Mouse (Mus musculus): ENCODE results near the gene Cacybp. TPM values are rescaled to one million over a fixed set of nuclear protein-coding genes. Genes with fewer than 3 reads are reported as not detected.

The Cacybp gene
- polyA plus RNA-seq, 1 experiment from 2014 or later = 312 TPM

DNA sequence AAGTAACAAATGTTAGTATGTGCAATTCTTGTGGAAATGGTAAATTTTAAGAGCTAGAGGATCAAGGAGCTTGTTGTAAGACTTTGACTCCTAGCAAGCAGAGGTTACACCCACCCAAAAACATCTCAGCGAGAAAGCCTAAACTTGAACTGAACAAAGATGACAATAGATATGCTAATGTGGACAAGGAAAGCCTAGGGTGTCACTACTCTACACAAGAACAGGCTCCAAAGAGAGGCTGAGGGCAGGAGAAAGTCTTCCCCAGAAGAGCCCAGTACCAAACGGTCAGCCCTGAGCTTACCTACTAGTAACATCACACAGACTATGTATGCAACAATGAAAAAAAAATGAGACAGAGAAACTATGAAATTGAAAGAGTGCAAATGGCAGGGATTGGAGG is 2.8 kb downstream of the Cacybp start:
- Histone ChIP-seq H3K4me3 (no peak overlapping the region), H3K27ac (no peak overlapping the region)
- WGBS = 87% methylated on average over 2 of the region's 2 CpGs

GRCm38 (mm10) chr1:160205486-160205885 is 7.2 kb downstream of the Cacybp start:
- Histone ChIP-seq H3K36me3 (peaks cover 87% of the 10 kb centered on the region), H3K27me3 (ENCODE audit: low read depth, poor library complexity, severe bottlenecking) (no peaks in the 10 kb centered on the region), H3K9me3 (replicated peaks) (no peaks in the 10 kb centered on the region), H3K4me1 (peaks cover under 1% of the 10 kb centered on the region), H3K27ac (no peak overlapping the region), H3K4me3 (no peak overlapping the region)
- no peak for DNase-seq (ENCODE audit: low spot score)

More for the DNA sequence above, 2.8 kb downstream of the Cacybp start:
- Histone ChIP-seq H3K4me1 (peaks cover 10% of the 10 kb centered on the region), H3K36me3 (peaks cover 43% of the 10 kb centered on the region), H3K9me3 (replicated peaks) (no peaks in the 10 kb centered on the region), H3K27me3 (ENCODE audit: low read depth, poor library complexity, severe bottlenecking) (no peaks in the 10 kb centered on the region)
- no peak for DNase-seq (ENCODE audit: low spot score)

DNA sequence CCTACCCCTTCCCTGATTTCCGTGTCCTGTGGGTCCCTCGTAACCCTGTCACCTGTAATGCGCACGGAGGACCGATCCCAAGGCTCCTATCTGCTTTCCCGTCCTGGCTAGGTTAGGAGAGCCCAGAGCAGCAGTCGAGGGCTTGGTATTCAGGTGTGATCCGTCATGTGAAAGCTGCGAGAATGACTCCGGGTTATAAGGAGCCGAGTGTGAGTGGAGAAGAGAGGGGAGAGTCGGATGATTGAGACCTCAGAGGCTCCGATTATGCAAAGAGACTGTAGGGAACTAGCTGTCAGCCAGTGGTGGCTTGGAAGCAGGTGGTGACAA is 17.4 kb downstream of the Cacybp start:
- WGBS = under 1% methylated on average over 13 of the region's 13 CpGs
- Histone ChIP-seq H3K4me3 (peak overlapping the region; percentile 92), H3K36me3 (peaks cover 34% of the 10 kb centered on the region), H3K9me3 (replicated peaks) (no peaks in the 10 kb centered on the region), H3K4me1 (peaks cover 7% of the 10 kb centered on the region), H3K27ac (peak overlapping the region; percentile 90), H3K27me3 (ENCODE audit: low read depth, poor library complexity, severe bottlenecking) (no peaks in the 10 kb centered on the region)
- no peak for DNase-seq (ENCODE audit: low spot score)

DNA sequence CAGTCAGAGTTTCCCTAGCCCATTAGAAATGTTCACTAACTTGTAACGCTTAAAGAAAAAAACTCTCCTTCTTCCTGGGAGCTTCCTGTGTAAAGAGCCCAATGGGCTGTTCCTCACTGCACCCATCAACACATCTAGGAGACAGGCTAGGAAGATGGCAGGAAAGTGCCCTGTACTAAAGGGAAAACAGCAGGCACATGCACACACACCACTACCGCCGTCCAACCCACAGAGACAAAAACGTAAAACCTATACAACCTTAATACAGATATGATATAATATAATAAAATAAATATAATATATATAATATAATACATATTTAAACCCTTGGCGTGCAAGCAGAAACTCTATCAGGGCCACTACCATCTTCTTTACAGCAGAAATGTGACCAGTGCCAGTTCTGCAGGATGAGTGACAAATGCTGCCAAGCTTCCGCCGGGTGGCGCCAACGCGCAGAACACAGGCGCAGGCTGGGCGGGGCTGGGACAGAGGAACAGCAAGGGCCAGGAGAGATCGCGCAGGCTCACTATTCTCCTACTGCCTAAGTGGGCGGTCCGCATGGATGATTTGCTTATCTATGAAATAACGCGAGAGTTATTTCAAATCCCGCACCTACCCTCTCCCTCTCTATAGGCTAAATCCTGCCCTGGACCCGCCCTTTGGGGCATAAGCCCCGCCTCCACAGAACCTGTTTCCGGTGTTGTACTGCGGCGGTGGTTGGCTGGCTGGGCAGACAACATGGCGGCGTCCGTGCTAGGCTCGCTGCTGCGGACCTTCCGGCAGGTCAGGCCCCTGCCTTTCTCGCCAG is 17.9 kb downstream of the Cacybp start, which contains the start of gene Mrps14:
Gene Mrps14, plus strand, starts transcription at position 687 of the 808 bp plus-strand sequence.
- no peaks in the 10 kb centered on the region for H3K27me3 ChIP-seq (ENCODE audit: low read depth, poor library complexity, severe bottlenecking)
- peak within 1 kb of the TSS; percentile 92 for H3K4me3 ChIP-seq
- WGBS = 8% methylated on average over 31 of the region's 31 CpGs
- H3K4me1 ChIP-seq = peaks cover 7% of the 10 kb centered on the region
- H3K9me3 ChIP-seq (replicated peaks) = no peaks in the 10 kb centered on the region
- peak; percentile 95 for DNase-seq (ENCODE audit: low spot score)
- peaks cover 29% of the 10 kb centered on the region for H3K36me3 ChIP-seq
- H3K27ac ChIP-seq = peak within 1 kb of the TSS; percentile 90

DNA sequence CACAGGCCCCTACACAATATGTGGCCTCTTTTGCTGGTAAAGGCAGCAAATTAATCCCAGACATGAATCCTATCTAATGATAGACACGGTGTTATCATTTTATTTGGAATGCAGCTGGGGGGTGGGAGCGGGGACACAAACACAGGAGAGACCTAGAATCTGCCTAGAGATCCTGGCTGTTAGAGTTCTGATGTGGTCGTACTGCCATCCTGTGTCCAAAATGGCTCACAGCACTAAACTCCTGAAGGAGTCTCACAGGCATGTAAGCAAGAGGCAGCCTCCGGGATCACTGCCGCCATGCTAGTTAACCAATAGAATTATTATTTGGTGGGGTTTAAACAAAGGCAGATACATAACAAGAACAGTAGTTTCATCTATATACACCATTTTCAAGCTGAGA is 28.2 kb downstream of the Cacybp start:
- no peak overlapping the region for H3K4me3 ChIP-seq
- no peak overlapping the region for H3K27ac ChIP-seq
- H3K27me3 ChIP-seq (ENCODE audit: low read depth, poor library complexity, severe bottlenecking) = no peaks in the 10 kb centered on the region
- 28% methylated on average over 5 of the region's 5 CpGs for WGBS
- H3K36me3 ChIP-seq = no peaks in the 10 kb centered on the region
- peaks cover 6% of the 10 kb centered on the region for H3K4me1 ChIP-seq
- no peaks in the 10 kb centered on the region for H3K9me3 ChIP-seq (replicated peaks)
- peak; percentile 63 for DNase-seq (ENCODE audit: low spot score)

DNA sequence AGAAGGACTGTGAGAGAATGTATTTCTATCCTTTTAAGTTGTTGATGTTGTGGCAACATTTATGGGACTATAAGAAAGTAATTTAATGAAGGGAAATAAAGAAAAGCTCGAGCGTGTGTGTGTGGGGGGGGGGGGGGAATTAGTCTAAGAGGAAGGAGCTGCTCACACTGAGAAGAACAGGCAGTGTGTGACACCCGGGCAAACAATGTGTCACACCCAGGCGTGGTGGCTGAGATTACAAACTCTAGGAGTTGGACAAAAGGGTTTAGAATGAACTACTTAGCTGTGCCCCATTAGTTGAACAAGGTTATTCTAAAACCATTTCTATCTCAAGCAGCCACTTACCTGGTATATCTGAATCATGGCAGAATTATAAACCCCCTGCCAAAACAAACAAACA is 31.5 kb downstream of the Cacybp start:
- H3K36me3 ChIP-seq = no peaks in the 10 kb centered on the region
- 81% methylated on average over 4 of the region's 4 CpGs for WGBS
- H3K9me3 ChIP-seq (replicated peaks) = no peaks in the 10 kb centered on the region
- H3K4me3 ChIP-seq = no peak overlapping the region
- no peak for DNase-seq (ENCODE audit: low spot score)
- H3K27me3 ChIP-seq (ENCODE audit: low read depth, poor library complexity, severe bottlenecking) = no peaks in the 10 kb centered on the region
- no peak overlapping the region for H3K27ac ChIP-seq
- peaks cover 6% of the 10 kb centered on the region for H3K4me1 ChIP-seq

GRCm38 (mm10) chr1:160176903-160177302 is 35.8 kb downstream of the Cacybp start:
- Histone ChIP-seq H3K27me3 (ENCODE audit: low read depth, poor library complexity, severe bottlenecking) (no peaks in the 10 kb centered on the region), H3K27ac (no peak overlapping the region), H3K9me3 (replicated peaks) (no peaks in the 10 kb centered on the region), H3K4me1 (peaks cover 14% of the 10 kb centered on the region), H3K4me3 (no peak overlapping the region), H3K36me3 (no peaks in the 10 kb centered on the region)
- 90% methylated on average over 8 of the region's 8 CpGs for WGBS
- DNase-seq (ENCODE audit: low spot score) = no peak

- 76% methylated on average over 3 of the region's 5 CpGs for WGBS
- DNase-seq (ENCODE audit: low spot score) = no peak
Observed at GRCm38 (mm10) chr1:160166600-160166999, 46.1 kb downstream of the Cacybp start.

GRCm38 (mm10) chr1:160158190-160158589 is 54.5 kb downstream of the Cacybp start:
- Histone ChIP-seq H3K36me3 (no peaks in the 10 kb centered on the region), H3K9me3 (replicated peaks) (no peaks in the 10 kb centered on the region), H3K27ac (no peak overlapping the region), H3K4me3 (no peak overlapping the region), H3K4me1 (no peaks in the 10 kb centered on the region), H3K27me3 (ENCODE audit: low read depth, poor library complexity, severe bottlenecking) (no peaks in the 10 kb centered on the region)
- no peak for DNase-seq (ENCODE audit: low spot score)
- 90% methylated on average over 2 of the region's 2 CpGs for WGBS

More at GRCm38 (mm10) chr1:160166600-160166999, 46.1 kb downstream of the Cacybp start:
- Histone ChIP-seq H3K27me3 (ENCODE audit: low read depth, poor library complexity, severe bottlenecking) (no peaks in the 10 kb centered on the region), H3K36me3 (no peaks in the 10 kb centered on the region), H3K4me1 (peaks cover 3% of the 10 kb centered on the region; the same call in 1 of the 2 replicates), H3K4me3 (no peak overlapping the region), H3K9me3 (replicated peaks) (no peaks in the 10 kb centered on the region), H3K27ac (no peak overlapping the region)

DNA sequence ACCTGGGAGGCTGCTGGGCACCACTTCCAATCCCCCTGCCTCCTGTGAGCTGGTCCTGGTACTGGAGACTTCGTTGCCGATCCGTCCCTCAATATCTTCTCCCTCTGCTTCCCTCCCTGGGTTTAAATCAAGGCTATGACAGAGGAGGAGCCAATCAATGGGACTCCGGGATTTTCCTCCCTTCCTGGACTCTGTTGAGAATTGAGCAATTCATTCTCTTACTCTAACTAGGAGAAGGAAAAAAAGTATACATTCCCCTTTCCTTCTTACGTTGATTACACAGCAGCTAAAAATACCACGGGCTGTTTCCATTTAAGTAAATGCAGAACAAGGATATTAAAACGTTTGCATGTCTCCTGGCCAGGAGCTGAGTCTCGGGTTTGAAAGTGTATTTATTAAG is 59.2 kb downstream of the Cacybp start, which contains the start of gene Tnn:
Gene Tnn, minus strand, starts transcription at position 101 of the 400 bp plus-strand sequence.
- 82% methylated on average over 8 of the region's 8 CpGs for WGBS

More for the DNA sequence above, 59.2 kb downstream of the Cacybp start, which contains the start of gene Tnn:
- Histone ChIP-seq H3K9me3 (replicated peaks) (no peaks in the 10 kb centered on the region), H3K27me3 (ENCODE audit: low read depth, poor library complexity, severe bottlenecking) (no peaks in the 10 kb centered on the region), H3K36me3 (no peaks in the 10 kb centered on the region), H3K27ac (no peak within 1 kb of the TSS), H3K4me1 (no peaks in the 10 kb centered on the region), H3K4me3 (no peak within 1 kb of the TSS)
- no peak for DNase-seq (ENCODE audit: low spot score)

Other genes with a start within 250 kb of the Cacybp start
- 1.2 and 2.8 TPM in 2 replicates for gene 4930523C07Rik, start 168.5 kb downstream of the Cacybp start, polyA plus RNA-seq (2016; fragmentation: Nextera tagmentation; extraction: Ambion mirVana)
- not detected in 2 replicates for gene Tnn, start 59.3 kb downstream of the Cacybp start, polyA plus RNA-seq (2016; fragmentation: Nextera tagmentation; extraction: Ambion mirVana)
- gene Mrps14, start 17.7 kb downstream of the Cacybp start, polyA plus RNA-seq (2016; fragmentation: Nextera tagmentation; extraction: Ambion mirVana) = 223 and 226 TPM in 2 replicates

All from limb, embryonic 10.5 days (tissue).